Mouse (Mus musculus) lung, postnatal 0 days (tissue): Measurements from ENCODE around the gene Apba1. TPM values are rescaled to one million over a fixed set of nuclear protein-coding genes. Genes with fewer than 3 reads are reported as not detected.
A peak's percentile ranks its signal among the peaks of the same experiment; 100 is the strongest.

Experiments
- ATAC-seq: fragments of 200-750 bp; cut with Nextera tagmentation; 2 replicates; pipeline ENCODE4 v1.8.0; 2017; ENCODE audit warnings: moderate library complexity
- DNase-seq: peaks from one replicate; pipeline ENCODE4 v3.0.0-alpha.2; 2016; ENCODE audit warnings: low spot score
- H3K27ac ChIP-seq: fragments of 300-500 bp; sonication (generic); 2 replicates; pipeline ENCODE4 v1.5.1; 2014; ENCODE audit warnings: antibody characterized with exemption, mild to moderate bottlenecking, low read length, mixed read lengths
- H3K27me3 ChIP-seq: fragments of 300-500 bp; sonication (generic); replicated peaks from 2 replicates; pipeline ENCODE4 v1.6.1; 2014; ENCODE audit warnings: low read length, mixed read lengths; ENCODE audit not compliant: insufficient read depth
- H3K36me3 ChIP-seq: fragments of 300-500 bp; sonication (generic); 2 replicates; pipeline ENCODE4 v1.6.1; 2014; ENCODE audit warnings: low read length, mixed read lengths; ENCODE audit not compliant: insufficient read depth
- H3K4me1 ChIP-seq: fragments of 300-500 bp; sonication (generic); 2 replicates; pipeline ENCODE4 v1.6.1; 2014; ENCODE audit warnings: antibody characterized with exemption, low read depth, low read length, mixed read lengths; ENCODE audit not compliant: insufficient read depth
- H3K4me2 ChIP-seq: fragments of 300-500 bp; sonication (generic); replicated peaks from 2 replicates; pipeline ENCODE4 v1.6.1; 2014; ENCODE audit warnings: low read depth, mild to moderate bottlenecking, low read length, moderate library complexity, mixed read lengths
- H3K4me3 ChIP-seq: fragments of 300-500 bp; sonication (generic); 2 replicates; pipeline ENCODE4 v1.5.1; 2014; ENCODE audit warnings: low read depth, low read length
- H3K9ac ChIP-seq: fragments of 300-500 bp; sonication (generic); replicated peaks from 2 replicates; pipeline ENCODE4 v1.6.1; 2014; ENCODE audit warnings: low read depth, mild to moderate bottlenecking
- H3K9me3 ChIP-seq: fragments of 300-500 bp; sonication (generic); 2 replicates; pipeline ENCODE4 v1.6.1; 2016; ENCODE audit warnings: low read length, mixed read lengths
- CTCF ChIP-seq: IDR thresholded peaks from 2 replicates; pipeline ENCODE4 v1.5.1; 2016; ENCODE audit warnings: antibody characterized with exemption, mild to moderate bottlenecking
- EP300 ChIP-seq: IDR thresholded peaks from 2 replicates; pipeline ENCODE4 v1.6.1; 2016; ENCODE audit warnings: antibody characterized with exemption, mild to moderate bottlenecking, control low read depth
- WGBS: fragments of 180-500 bp; shearing (Covaris S2); extraction: QIAGEN DNeasy Blood & Tissue Kit; methylation state at CpG from one replicate; pipeline ENCODE4 v1.1.7; 2014; 5-methylcytosine and 5-hydroxymethylcytosine counted together
- polyA plus RNA-seq: library from polyadenylated mRNA; unstranded; fragments of >200 nt; fragmentation: Nextera tagmentation; extraction: Ambion mirVana; gene quantifications from 2 replicates; pipeline ENCODE4 v1.2.1, GENCODE M21; 2015

Apba1 gene
- polyA plus RNA-seq, 1 experiment from 2014 or later, result 0.45 TPM

GRCm38 (mm10) chr19:23801174-23801573 lies 42.5 kb downstream of the Apba1 start:
- Histone ChIP-seq H3K4me1 (no peaks in the 10 kb centered on the region), H3K27me3 (no peaks in the 10 kb centered on the region), H3K4me3 (no peak overlapping the region), H3K36me3 (no peaks in the 10 kb centered on the region), H3K27ac (no peak overlapping the region), H3K9me3 (no peaks in the 10 kb centered on the region), H3K4me2 (no peak overlapping the region), H3K9ac (no peak overlapping the region)
- ATAC-seq (peak; percentile 74), DNase-seq (peak; percentile 78)
- TF ChIP-seq CTCF, result no peak
- TF ChIP-seq EP300, result no peak
- WGBS, result 34% methylated on average over 1 of the region's 1 CpGs

DNA sequence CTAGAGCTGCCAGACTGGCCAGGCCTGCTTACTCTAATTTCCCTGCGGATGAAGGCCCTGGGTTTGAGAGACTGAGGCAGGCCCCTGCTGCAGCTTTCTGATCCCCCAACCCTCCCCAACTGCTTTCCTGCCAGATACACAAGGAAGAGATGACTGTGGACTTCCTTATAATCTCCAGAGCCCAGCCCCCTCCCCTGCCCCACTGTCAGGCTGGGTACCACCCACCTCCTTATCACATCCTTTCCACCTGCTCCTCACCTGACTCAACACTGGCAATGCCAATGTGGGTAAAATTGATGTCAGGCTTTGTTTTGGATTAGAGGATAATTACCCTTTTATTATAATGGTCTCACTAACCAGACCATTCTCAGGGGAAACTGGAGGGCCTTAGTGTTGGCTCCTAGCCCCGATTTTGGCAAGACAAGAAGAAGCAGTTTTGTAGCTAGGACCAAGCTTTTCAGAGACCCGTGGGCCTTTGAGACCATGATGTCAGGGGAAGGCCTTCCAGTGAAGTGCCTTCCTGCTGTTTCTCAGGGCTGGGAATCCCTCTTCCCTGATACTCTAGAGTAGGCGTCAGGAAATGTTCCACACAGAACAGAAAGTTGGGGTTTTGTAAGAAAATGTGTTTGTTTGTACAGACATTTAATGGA lies 44.7 kb downstream of the Apba1 start:
- H3K27me3 ChIP-seq, result no peaks in the 10 kb centered on the region
- no peaks in the 10 kb centered on the region for H3K36me3 ChIP-seq
- no peak overlapping the region for H3K9ac ChIP-seq
- H3K9me3 ChIP-seq, result no peaks in the 10 kb centered on the region
- TF ChIP-seq EP300 (no peak), CTCF (no peak)
- no peak overlapping the region for H3K4me2 ChIP-seq
- WGBS, result 69% methylated on average over 4 of the region's 4 CpGs
- DNase-seq (no peak), ATAC-seq (no peak)
- H3K4me1 ChIP-seq, result no peaks in the 10 kb centered on the region
- no peak overlapping the region for H3K4me3 ChIP-seq
- H3K27ac ChIP-seq, result no peak overlapping the region

- no peaks in the 10 kb centered on the region for H3K4me1 ChIP-seq
- H3K4me3 ChIP-seq, result no peak overlapping the region
- WGBS, result 36% methylated on average over 6 of the region's 6 CpGs
- H3K27ac ChIP-seq, result no peak overlapping the region
- ATAC-seq (no peak), DNase-seq (no peak)
- H3K9me3 ChIP-seq, result no peaks in the 10 kb centered on the region
- TF ChIP-seq EP300, result no peak
- TF ChIP-seq CTCF, result no peak
- H3K27me3 ChIP-seq, result no peaks in the 10 kb centered on the region
- no peak overlapping the region for H3K9ac ChIP-seq
- no peaks in the 10 kb centered on the region for H3K36me3 ChIP-seq
- no peak overlapping the region for H3K4me2 ChIP-seq
These were observed 48.1 kb downstream of the Apba1 start for GRCm38 (mm10) chr19:23806796-23807195.

- H3K9me3 ChIP-seq, result no peaks in the 10 kb centered on the region
- H3K27me3 ChIP-seq, result no peaks in the 10 kb centered on the region
- H3K4me1 ChIP-seq, result no peaks in the 10 kb centered on the region
- H3K4me3 ChIP-seq, result no peak overlapping the region
- H3K27ac ChIP-seq, result no peak overlapping the region
- 60% methylated on average over 8 of the region's 8 CpGs for WGBS
- H3K4me2 ChIP-seq, result no peak overlapping the region
- no peak for ATAC-seq
- H3K9ac ChIP-seq, result no peak overlapping the region
- TF ChIP-seq CTCF, result no peak
- TF ChIP-seq EP300, result no peak
- H3K36me3 ChIP-seq, result no peaks in the 10 kb centered on the region
- peak; percentile 14 for DNase-seq
These were observed 48.7 kb downstream of the Apba1 start for GRCm38 (mm10) chr19:23807371-23807770.

DNA sequence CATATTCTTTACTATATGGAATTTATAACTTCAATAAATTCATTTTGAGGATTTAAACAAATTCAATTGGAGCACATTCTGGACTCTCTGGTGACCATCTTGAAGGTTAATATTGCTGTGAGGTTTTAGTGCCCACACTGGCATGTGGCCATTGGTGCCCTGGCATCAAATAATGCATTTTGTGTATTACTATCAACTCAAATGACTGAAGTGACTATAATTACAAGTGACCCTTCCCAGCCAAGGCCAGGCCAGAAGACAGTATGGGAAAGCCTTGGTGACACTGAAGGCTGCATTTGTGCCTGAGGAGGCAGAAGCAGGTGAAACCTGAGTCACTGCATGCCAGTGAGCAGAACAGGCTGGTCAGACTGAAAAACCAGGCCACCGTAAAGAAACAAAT lies 50.5 kb downstream of the Apba1 start:
- ATAC-seq, result no peak
- no peak for TF ChIP-seq EP300
- TF ChIP-seq CTCF, result no peak
- Histone ChIP-seq H3K4me1 (no peaks in the 10 kb centered on the region), H3K27me3 (no peaks in the 10 kb centered on the region), H3K4me2 (no peak overlapping the region), H3K4me3 (no peak overlapping the region), H3K36me3 (no peaks in the 10 kb centered on the region), H3K9ac (no peak overlapping the region), H3K27ac (no peak overlapping the region), H3K9me3 (no peaks in the 10 kb centered on the region)
- no peak for DNase-seq
- WGBS, result 88% methylated on average over 1 of the region's 1 CpGs

DNA sequence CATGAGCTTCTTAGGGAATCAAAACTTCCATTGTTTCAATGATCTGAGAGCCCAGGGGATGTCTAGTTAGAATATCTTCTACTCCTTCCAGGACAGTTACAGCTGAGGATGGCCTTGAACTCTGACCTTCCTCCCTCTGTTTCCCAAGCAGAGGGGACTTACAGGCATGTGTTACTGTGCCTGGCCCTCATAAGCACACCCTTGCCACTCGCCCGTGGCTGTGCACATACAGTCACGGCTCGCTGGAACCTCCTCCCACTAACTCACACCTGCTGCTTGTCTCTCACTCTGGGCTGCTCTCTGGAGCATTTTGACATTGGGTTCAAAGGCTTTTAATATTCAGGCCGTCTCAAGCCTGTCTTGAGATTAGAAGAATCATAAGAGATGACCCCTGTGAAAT lies 51.8 kb downstream of the Apba1 start:
- Histone ChIP-seq H3K9ac (no peak overlapping the region), H3K9me3 (no peaks in the 10 kb centered on the region), H3K27me3 (no peaks in the 10 kb centered on the region), H3K4me2 (no peak overlapping the region), H3K4me3 (no peak overlapping the region), H3K4me1 (no peaks in the 10 kb centered on the region), H3K36me3 (no peaks in the 10 kb centered on the region), H3K27ac (no peak overlapping the region)
- no peak for ATAC-seq
- 68% methylated on average over 5 of the region's 5 CpGs for WGBS
- no peak for DNase-seq
- TF ChIP-seq EP300, result no peak
- no peak for TF ChIP-seq CTCF

DNA sequence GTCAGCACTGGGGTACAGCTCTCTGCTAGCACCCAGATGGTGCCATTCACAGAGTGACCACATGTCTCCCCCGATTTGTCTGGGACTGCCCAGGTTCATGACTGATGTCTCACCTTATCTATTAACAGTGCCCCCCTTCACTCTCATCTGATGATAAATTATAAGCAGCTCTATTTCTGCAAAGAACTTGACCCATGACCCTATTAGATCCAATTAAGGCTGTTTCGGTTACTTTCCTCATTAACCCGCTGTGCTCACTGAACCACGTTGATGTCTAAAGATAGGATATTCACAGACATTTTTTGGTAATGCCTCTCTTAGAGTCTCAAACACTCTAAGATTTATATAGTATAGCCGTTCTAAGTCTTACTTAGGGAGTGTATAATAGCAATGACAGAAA lies 52.3 kb downstream of the Apba1 start:
- WGBS, result 76% methylated on average over 5 of the region's 5 CpGs
- TF ChIP-seq CTCF (no peak), EP300 (no peak)
- Histone ChIP-seq H3K27ac (no peak overlapping the region), H3K36me3 (no peaks in the 10 kb centered on the region), H3K27me3 (no peaks in the 10 kb centered on the region), H3K4me2 (no peak overlapping the region), H3K9ac (no peak overlapping the region), H3K9me3 (no peaks in the 10 kb centered on the region), H3K4me1 (no peaks in the 10 kb centered on the region), H3K4me3 (no peak overlapping the region)
- DNase-seq (no peak), ATAC-seq (no peak)
